Mouse (Mus musculus) spleen, postnatal 14 days (tissue): Measurements from ENCODE around the gene Gucd1.
"Not testable (repeated sequence)": the region's sequence is repeated elsewhere in the genome, so short reads cannot be mapped to it uniquely, and the experiment has no call there.

Experiments
- DNase-seq, 2 experiments: peaks; one replicate each; pipeline ENCODE4 v3.0.0; 2021 to 2022; ENCODE audit warnings: low spot score in 2 of 2

Gene Gucd1

DNA sequence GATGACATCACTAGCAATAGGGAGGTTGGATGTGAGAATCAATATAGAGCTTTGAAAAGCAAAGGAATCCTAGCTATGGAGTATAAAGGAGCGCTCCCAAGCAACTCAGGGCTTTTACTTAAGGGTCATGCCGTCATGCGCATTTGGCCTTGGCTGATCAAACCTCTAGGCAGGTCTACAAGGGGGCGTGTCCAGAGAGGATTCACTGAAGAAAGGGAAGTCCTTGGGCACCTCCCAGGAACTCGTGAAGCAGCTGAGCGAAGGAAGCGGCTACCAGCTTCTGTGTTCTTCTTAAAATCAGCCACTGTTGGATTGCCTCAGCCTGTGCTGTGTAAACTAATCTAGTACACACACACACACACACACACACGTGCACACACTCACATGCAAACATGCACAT lies 44.4 kb downstream of the Gucd1 start:
- no peak for DNase-seq

DNA sequence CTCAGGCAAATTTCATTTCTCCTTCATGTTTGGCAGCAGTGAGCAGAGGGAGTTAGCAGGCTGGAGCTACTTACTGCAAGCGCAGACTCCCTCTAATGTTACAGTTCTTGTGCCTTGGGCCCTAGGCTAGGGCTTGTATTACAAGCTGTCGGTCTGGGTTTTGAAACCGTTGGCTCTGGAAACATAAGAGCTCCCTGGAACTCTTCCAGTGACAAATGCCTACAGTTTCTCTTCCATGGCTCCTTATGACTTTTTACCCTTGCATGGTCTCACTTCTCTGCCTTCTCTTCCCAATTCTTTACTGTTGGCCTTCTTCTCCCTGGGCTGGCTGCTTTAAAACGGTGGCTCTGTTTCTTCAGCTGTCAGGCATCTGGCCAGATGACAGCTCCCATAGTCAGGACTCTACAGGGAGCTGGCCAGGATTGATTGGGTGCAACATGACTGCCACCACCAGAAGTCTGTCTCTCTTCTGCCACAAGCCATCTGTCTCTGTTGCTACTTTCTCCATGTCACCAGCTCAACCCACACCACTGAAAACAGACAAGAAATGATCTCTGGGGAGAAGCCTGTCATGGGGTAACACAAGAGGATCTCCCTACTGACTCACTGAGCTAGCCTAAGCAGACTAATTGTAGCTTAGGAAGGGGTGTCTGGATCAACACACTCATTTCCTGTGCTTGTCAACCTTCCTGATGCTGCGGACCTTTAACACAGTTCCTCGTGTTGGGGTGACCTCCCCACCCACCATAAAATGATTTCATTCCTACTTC lies 51.8 kb downstream of the Gucd1 start:
- no peak for DNase-seq

DNA sequence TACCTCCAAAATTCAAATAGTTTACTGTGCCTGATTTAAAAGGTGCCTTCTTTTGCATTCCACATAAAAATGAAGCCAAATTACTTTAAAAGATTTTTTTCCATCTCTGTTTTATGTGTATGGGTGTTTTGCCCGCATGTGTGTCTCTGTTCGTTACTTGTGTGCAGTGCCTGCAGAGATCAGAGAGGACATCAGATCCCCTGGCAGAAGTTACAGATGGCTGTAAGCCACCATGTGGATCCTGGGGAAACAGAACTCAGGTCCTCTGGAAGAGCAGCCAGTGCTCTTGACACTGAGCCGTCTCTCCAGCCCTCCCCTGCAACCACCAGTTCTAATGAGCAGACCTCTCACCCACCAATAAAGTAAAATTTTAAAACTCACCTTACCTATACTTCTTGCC lies 55.0 kb downstream of the Gucd1 start:
- DNase-seq: no peak

DNA sequence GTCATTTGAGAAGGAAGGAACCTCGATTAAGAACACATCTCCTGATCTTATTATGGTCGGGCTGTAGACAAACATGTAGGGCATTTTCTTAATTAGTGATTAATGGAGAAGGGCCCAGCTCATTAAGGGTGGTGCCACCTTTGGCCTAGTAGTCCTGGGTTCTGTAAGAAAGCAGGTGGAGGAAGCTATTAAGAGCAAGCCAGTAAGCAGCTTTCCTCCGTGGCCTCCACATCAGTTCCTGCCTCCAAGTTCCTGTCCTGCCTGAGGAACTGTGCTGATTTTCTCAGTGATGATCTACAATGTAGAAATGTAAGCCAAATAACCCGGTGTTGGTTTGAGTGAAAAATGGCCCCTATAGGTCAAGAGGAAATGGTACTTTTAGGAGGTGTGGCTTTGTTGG lies 59.4 kb downstream of the Gucd1 start:
- no peak for DNase-seq

DNA sequence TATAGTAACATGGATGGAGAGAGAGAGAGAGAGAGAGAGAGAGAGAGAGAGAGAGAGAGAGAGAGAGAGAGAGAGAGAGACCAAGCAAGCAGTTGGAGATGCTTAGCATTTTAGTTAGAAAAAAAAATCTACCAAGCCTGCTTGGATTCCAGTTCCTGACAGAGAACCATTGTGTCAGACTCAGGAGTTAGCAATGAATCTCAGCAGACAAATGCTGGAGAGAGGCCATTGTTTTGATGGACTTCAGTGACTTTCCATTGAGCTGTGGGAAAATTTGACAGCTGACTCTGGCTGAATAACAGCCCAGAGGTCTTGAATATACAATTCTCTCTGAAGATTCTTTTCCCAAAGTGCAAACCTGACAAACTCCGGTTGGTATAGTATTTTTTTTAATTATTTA lies 59.9 kb downstream of the Gucd1 start:
- no peak for DNase-seq

DNA sequence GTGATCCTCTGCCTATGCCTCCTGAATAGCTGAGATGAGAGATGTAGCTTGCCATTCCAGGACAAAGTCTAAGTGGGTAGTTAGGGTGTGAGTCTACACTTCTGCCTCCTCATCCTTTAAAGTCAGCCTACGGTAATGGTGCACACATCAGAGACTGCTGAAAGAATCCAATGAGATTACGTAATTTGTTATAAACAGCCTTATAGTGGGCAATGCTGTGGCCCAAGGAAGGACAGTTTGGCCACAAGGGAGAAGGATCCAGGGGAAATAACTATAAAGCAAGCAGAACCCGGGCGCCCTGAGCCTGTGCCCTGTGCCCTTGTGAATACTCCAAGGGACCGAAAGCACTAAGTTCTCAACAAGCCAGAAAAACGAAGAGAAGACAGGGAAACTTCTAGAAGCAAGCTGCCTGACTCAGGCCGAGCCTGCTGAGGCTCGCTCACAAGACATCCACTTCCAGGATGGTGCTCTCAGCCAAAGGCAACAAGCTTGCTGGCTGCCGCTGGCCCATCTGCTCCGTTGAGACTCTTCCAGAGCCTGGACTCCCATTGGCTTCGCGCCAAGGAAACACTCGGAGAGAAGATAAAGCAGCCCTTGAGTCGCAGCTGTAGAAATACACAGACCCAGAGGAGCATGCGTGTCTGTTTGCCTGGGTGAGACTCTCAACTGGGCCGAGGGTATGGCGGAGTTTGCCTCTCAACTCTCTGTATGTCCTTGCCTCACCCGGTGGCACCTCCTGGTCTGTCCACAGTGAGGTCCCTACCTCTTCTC lies 61.5 kb downstream of the Gucd1 start:
- not testable (repeated sequence) for DNase-seq

DNA sequence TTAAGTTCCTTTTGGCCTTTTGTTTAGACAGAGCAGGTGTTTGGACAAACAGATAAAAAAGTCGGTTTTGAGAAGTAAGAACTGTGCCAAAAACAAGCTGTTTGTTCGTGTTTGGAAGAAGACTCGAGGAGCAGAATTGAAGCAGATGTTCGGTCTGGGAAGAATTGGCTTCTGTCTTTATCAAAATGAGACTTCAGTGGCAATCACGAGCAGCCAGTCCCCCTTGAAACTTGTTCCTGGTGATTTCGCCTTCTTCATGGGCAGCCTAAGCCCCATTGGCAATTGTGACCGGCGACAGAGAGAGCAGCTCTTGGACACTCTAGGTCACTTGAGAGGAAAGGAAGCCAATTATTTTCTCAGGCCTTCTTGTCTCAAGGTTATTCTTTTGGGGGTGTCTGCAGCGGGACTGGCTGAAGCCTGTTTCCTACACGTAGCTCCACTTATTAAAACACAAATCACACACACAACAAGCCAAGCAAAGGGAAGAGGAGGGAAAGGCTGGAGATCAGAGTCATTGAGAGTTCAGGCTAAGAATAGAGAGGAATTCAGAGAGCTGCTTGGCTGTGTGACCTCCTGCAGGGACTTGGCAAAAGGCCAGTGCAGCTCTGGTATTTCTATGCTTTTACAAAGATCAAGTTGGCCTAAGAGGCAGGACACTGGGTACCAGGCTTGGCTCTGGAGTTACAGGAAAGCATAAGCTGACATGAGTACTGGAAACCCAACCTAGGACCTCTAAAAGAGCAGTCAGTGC lies 66.6 kb downstream of the Gucd1 start:
- no peak for DNase-seq

DNA sequence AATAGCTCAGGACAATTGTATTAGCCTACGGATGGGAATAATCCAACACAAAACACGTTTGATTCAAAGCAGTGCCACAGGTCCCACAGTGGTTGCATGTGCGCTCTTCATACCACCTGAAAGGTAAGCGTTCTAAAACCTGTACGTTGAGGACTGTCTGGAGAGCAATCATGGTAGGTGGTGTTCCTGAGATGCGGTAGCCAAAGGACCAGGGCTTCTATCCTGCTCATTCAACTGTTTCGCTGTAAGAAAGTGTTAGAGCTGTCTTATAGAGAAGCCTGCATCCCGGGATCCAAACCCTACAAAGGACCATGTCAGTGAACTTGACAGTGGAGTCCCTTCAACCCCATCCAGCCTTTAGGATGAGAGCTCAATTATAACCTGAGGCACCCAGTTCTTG lies 67.4 kb downstream of the Gucd1 start:
- no peak for DNase-seq

DNA sequence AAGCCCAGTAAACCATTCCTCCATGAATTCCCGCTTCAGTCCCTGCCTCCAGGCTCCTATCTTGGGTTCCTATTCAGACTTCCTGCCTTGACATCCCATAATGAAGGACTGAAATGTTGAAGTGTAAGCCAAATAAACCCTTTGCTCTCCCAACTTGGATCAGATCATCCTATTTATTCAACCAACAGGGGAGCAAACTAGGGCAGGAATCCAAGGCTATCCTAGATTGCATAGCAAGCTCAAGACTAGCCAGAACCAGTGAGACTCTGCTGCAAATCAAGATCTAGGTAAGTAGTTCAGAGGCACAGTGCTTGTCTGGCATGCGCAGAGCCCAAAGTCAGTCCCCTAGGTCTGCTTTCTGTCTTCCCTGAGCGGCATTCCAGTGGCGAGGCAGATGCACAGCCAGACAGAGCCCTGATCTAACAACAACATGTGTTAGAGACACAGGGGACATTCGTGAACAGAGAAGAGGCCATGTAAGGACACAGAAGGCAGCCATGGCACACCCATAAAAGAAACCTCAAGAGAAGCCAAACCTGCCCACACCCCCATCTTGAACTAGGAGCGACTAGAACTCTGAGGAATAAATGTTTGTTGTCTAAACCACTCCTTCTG lies 68.9 kb downstream of the Gucd1 start:
- DNase-seq: no peak

DNA sequence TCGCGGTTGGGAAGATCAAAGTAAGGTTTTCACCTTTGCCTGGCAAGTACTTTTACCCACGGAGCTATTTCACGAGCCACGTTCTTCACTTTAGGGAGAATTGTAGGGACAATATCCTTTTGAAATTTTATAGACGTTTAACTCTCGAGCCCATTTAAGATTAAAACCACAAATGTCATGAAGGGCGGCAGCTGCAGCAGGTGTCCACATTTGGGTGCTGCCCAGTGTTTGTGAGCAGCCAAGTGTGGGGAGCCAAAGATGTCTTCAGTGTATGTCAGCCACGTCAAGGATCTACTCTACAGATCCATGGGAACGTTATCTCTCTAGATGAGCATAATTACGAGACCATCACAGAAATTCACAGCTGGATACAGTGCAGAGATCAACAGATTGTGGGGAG lies 70.3 kb downstream of the Gucd1 start:
- DNase-seq: no peak

DNA sequence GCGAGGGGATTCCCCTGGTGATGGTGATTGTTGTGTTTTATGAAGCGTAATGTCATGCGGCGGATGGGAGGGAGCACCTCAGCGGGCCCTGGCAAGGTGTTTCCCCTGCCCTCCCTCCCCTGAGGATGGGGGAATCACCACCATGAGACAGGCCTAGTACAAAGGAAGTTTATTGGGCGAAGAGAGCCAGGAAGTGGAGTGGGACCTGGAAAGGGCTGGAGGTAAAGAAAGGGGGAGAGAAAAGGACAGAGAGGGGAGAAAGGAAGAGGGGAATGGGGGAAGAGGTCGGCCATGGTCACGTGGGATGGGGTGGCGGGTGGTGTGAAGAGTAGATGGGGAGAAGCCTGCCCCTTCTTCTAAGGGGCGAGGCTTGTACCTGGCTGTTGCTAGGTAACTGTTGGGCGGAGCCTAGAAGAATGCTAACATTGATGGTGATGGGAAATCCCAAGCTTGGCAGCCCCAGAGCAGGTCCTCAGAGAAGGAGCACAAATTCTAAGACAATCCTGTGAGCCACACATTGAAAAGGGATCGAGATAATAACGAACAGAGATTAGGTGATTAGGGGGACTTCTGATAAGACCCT lies 71.2 kb downstream of the Gucd1 start:
- DNase-seq: peak in 1 of 2 experiments; percentile 29

DNA sequence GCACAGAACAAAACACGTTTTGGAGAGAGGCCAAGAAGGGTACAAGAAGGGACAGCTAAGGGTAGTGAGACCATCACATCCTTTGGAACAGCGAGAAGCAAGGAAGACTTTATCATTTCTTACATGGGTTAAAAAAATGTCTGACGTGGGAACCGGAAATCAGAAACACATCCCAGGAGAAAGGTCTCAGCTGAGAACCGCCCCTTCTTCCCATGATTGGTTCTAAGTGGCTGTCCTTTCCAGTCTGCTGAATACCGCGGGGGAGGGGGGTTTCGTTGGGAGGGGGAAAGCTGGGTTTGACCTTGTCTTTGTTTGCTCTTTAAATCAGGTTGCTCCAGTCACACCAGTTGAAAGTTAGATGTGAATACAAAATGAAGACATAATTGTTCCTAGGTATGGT lies 72.7 kb downstream of the Gucd1 start:
- DNase-seq: no peak

DNA sequence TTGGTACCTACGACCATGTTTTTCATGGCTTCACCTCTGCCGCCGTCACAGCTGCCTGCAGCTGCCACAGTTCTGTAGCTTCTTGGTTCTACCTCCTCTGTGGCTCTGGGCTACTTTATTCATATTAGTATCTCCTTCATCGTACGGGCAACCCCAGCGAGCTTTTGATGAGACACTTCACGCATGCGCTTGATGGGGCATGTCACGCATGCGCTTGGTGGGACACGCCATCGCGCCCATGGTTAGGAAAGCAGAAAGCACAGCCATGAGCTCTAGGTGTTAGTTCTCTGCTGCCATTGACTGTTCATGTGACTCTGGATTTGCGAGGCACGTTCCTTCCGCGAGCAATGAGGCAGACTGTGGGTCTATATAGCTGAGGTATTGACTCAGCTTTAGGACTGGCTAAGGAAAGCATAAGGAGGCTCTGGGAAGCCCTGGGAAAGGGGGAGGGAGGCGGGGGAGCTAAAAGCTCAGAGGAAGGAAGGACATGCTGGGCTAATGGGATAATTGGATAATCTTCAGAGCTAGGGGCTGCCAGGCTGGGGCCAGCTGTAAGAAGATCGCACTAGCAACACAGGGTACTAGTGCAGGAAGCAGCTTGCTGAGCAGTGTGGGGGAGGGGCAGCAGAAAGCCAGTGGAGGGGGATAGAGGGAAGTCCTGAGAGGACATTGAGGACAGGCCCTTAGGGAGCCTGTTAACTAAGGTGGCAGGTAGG lies 73.5 kb downstream of the Gucd1 start:
- no peak for DNase-seq

DNA sequence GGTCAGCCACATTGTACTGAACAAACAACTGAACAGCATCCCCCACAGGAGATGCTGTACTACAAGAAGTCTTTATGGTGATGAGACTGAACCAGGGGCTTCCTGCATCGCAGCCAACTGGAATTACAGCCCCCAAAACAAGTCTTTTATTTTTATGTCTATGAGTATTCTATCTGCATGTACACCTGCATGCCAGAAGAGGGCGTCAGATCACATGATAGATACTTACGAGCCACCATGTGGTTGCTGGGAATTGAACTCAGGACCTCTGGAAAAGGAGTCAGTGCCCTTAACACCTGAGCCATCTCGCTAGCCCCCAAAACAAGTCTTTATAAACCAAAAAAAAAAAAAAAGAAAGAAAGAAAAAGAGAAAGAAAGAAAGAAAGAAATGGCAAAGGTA lies 74.8 kb downstream of the Gucd1 start:
- no peak for DNase-seq

DNA sequence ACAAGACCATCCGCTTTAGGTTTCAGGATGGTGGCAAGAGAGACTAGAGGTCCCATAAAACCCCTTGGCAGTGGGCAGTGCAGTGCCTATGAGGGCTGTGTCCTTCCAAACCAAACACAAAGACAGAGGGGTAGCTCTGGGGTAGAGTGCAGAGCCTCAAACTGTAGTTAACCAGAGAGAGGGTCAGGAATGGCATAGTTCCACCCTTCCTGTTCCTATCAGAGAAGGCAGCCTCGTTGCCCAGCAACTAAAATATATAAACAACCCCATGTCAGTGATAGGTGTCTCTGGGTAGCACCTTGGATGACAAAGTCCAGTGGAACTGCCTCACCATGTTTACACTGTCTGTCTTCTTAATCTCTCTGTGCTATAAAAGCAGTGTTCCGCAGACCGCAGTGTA lies 76.0 kb downstream of the Gucd1 start:
- no peak for DNase-seq

DNA sequence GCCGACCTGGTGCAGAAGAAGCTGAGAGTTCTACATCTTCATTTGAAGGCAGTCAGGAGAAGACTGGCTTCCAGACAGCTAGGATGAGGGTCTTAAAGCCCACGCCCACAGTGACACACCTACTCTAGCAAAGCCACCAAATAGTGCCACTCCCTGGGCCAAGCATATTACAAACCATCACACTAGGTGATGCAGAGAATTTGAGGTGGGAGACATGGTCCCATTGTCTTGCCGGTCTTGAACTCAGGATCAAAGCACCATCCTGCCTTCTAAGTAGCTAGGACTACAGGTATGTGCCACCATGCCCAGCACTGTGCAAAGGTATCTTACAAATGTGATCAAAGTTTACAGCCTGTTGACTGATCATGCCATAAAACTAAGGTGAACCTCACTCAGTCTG lies 77.0 kb downstream of the Gucd1 start:
- no peak for DNase-seq

DNA sequence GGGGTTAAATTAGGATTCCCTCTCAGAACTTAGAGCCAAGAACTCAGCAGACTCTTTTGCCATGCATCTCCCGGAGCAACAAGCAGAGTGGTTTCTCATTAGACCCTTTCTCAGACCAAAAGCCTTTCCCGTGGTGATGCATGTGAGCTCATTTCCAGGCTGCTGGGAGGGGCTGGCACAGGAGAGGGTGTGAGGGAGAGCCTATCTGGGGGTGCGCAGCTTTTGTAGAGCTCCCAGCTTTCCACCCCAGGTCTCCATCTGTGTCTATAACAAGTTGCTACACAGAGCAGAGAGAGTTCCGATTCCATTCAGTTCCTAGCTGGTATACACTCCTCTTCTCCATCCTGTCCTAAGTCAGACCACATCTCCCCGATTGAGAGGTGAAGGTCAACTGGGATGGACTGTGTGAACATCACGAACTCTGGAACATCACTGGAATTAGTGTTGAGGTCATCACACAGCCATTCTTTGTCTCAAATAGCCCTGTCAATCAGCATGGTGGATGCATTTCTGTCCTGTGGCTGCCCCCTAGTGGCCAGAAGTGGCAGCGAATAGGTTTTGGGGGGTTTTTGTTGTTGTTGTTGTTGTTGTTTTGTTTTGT lies 78.5 kb downstream of the Gucd1 start:
- DNase-seq: peak in 1 of 2 experiments; percentile 37

DNA sequence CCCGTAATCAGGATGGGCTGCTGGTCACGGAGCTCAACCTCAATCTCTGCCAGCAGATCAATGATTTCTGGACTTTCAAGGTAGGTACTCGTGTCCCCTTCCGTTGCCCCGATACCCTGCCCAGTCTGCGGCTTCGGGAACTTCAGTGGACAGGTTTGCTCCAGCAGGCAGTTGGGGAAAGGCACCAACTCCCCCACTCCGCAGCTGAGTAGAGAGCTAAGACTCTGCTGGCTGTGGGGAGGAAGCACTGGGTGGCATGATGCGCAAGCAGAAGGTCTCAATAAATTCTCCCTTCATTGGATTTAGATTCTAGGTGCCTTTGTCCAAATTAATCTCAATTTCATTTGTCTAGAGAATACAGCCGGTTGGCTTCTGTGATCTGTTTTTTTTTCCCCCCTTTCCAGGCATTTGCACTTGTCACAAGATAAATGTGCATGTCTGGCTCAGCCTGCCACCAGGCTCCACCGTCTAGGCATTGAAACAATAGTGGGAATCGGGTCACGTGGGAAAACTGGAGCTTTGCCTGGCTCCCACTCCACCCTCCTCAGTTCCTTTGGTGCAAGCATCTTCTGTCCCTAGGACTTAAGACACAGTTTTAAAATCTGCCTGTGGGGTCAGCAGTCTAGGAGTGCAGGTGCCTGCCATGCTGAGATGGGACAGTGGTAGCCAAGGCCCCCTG lies 79.5 kb downstream of the Gucd1 start:
- no peak for DNase-seq

DNA sequence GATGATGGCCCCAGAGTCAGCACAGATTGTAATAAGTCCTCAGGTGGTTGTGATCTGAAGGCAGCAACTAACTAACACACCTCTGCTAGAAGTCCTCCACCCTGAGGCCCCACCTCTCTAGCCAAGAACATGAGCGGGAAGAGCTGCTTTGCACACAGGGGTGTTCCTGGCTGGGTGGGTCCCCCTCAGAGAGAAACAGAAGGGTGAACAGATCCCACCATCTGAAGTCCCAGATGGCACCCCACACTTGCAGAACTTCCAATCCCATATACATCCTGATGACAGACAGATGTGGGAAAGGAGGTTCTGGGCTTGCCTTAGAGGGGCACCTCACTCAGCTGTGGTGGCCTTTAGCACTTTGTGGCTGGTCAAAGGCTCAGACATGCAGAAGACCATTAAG lies 80.5 kb downstream of the Gucd1 start:
- DNase-seq: no peak

DNA sequence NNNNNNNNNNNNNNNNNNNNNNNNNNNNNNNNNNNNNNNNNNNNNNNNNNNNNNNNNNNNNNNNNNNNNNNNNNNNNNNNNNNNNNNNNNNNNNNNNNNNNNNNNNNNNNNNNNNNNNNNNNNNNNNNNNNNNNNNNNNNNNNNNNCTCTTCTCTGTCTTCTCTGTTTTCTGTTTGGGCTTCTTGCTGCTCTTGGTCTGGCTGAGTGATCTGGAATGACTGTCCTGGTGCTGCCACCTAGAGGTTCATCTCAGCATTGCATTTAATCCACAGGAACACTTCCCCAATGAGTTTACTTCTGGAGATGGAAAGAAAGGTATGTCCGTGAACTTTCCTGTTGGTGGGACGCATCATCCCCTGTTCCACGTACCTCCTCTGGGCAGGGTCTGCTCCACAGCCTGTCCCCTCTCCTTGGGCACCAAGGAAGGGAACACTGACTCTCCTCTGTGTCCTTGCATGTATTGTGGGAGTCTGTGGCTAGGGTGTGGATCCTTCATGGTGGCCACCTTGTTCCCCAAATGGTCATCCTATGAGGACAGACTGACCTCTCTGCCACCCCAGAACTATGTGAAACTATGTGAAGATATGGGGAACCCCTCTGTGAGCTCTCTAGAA lies 81.1 kb downstream of the Gucd1 start:
- DNase-seq: peak; percentile 47 to 73
